Mouse (Mus musculus) cerebellum, adult 2 months (tissue): ENCODE measurements around the gene Krtap12-1.

Source experiments
- CTCF ChIP-seq: fragments of 200-500 bp; IDR thresholded peaks from 2 replicates; pipeline ENCODE4 v1.5.1; 2011; ENCODE audit warnings: low read depth, mild to moderate bottlenecking, control low read depth, low read length, moderate library complexity, borderline replicate concordance; ENCODE audit not compliant: insufficient read depth
- POLR2A ChIP-seq: fragments of 200-500 bp; IDR thresholded peaks from 2 replicates; pipeline ENCODE4 v1.6.1; 2011; ENCODE audit warnings: low read length, control low read depth, borderline replicate concordance; ENCODE audit not compliant: insufficient read depth

- TF ChIP-seq POLR2A (no peak), CTCF (no peak)
Measured at GRCm38 (mm10) chr10:77753448-77753847, 33.0 kb downstream of the Krtap12-1 start.
